Mouse (Mus musculus): ENCODE measurements at regions not wholly inside any gene's neighbourhood (a gene's known extent, or its start where the extent isn't known, plus 50 kb on each side); places are given as distances from the start of the nearest gene placed in this dataset.
A peak's percentile ranks its signal among the peaks of the same experiment; 100 is the strongest.

- Histone ChIP-seq H3K27ac (no peak overlapping the region), H3K9me3 (ENCODE audit: low read length) (no peaks in the 10 kb centered on the region), H3K4me2 (ENCODE audit: low read depth, low read length) (no peak overlapping the region), H3K4me1 (ENCODE audit: insufficient read depth, low read length) (no peaks in the 10 kb centered on the region), H3K4me3 (ENCODE audit: low read length) (no peak overlapping the region), H3K9ac (replicated peaks; ENCODE audit: low read length) (no peak overlapping the region), H3K27me3 (ENCODE audit: insufficient read depth, low read length) (no peaks in the 10 kb centered on the region; the same call in 1 of the 2 replicates), H3K36me3 (ENCODE audit: insufficient read depth, low read length) (no peaks in the 10 kb centered on the region)
- DNase-seq (ENCODE audit: low spot score) (no peak), ATAC-seq (no peak)
- WGBS, result 90% methylated on average over 3 of the region's 3 CpGs
- no peak for TF ChIP-seq CTCF (IDR thresholded peaks at IDR 0.05; ENCODE audit: low read depth)
Measured at GRCm38 (mm10) chr8:103343891-103344290, 558.4 kb upstream of the Cdh11 start.

DNA sequence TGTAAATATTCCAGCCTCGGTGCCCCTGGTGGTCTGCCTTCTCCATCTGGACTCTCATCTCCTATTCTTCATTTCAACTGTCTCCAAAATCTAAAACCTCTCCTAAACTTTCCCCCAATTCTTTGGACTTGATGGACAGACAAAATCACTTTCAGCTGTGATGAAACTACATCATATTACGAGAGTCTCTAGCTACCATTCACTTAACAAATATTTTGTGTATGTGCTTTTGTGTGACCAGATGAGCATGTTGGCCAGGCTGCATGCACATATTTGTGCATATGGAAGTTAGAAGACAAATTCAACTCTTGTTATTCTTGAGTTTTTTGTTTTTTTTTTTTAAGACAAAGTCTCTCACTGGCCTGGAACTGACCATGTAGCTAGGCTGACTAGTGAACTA lies 559.4 kb upstream of the Cdh11 start:
- no peak overlapping the region for H3K9ac ChIP-seq (replicated peaks; ENCODE audit: low read length)
- 85% methylated on average over 2 of the region's 2 CpGs for WGBS
- ATAC-seq (no peak), DNase-seq (ENCODE audit: low spot score) (no peak)
- H3K27me3 ChIP-seq (ENCODE audit: insufficient read depth, low read length), result no peaks in the 10 kb centered on the region; the same call in 1 of the 2 replicates
- TF ChIP-seq CTCF (IDR thresholded peaks at IDR 0.05; ENCODE audit: low read depth), result no peak
- no peaks in the 10 kb centered on the region for H3K9me3 ChIP-seq (ENCODE audit: low read length)
- no peak overlapping the region for H3K27ac ChIP-seq
- no peak overlapping the region for H3K4me2 ChIP-seq (ENCODE audit: low read depth, low read length)
- H3K4me1 ChIP-seq (ENCODE audit: insufficient read depth, low read length), result no peaks in the 10 kb centered on the region
- H3K36me3 ChIP-seq (ENCODE audit: insufficient read depth, low read length), result no peaks in the 10 kb centered on the region
- no peak overlapping the region for H3K4me3 ChIP-seq (ENCODE audit: low read length)

- DNase-seq (ENCODE audit: low spot score) (no peak), ATAC-seq (no peak)
- Histone ChIP-seq H3K4me2 (ENCODE audit: low read depth, low read length) (no peak overlapping the region), H3K36me3 (ENCODE audit: insufficient read depth, low read length) (no peaks in the 10 kb centered on the region), H3K27me3 (ENCODE audit: insufficient read depth, low read length) (no peaks in the 10 kb centered on the region), H3K9ac (replicated peaks; ENCODE audit: low read length) (no peak overlapping the region), H3K27ac (no peak overlapping the region), H3K9me3 (ENCODE audit: low read length) (no peaks in the 10 kb centered on the region), H3K4me1 (ENCODE audit: insufficient read depth, low read length) (no peaks in the 10 kb centered on the region), H3K4me3 (ENCODE audit: low read length) (no peak overlapping the region)
- TF ChIP-seq CTCF (IDR thresholded peaks at IDR 0.05; ENCODE audit: low read depth), result no peak
- 64% methylated on average over 7 of the region's 7 CpGs for WGBS
Measured at GRCm38 (mm10) chr8:103347158-103347871, 561.9 kb upstream of the Cdh11 start.

- ATAC-seq (peak; percentile 47; the same call in 1 of the 2 replicates), DNase-seq (ENCODE audit: low spot score) (peak; percentile 48)
- H3K27me3 ChIP-seq (ENCODE audit: insufficient read depth, low read length), result no peaks in the 10 kb centered on the region
Measured at GRCm38 (mm10) chr8:103361713-103362112, 576.3 kb upstream of the Cdh11 start.

DNA sequence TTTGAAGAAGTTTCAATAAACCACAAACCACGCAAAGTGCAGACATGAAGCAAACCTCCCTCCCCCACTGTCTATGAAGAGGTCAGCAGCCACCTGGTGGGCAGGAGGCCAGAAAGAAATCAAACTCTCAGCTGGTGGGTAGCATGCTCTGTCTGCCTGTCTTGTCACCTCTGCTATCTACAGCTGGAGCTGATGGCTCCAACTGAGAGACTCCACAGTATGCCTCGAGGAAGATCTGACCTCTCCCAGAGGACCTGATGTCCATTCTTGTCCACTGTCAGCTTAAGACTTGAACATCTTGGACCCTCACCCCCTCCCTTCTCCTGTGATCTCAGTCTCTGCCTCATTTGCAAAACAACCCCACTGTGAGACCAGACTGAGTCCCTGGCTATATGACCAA lies 585.0 kb upstream of the Cdh11 start:
- H3K4me1 ChIP-seq (ENCODE audit: insufficient read depth, low read length), result 0 out of 2 replicates have a peak, but pooled peaks cover 3% of the 10 kb centered on the region
- ATAC-seq (no peak), DNase-seq (ENCODE audit: low spot score) (no peak)
- H3K4me3 ChIP-seq (ENCODE audit: low read length), result no peak overlapping the region
- WGBS, result 31% methylated on average over 2 of the region's 2 CpGs
- no peaks in the 10 kb centered on the region for H3K27me3 ChIP-seq (ENCODE audit: insufficient read depth, low read length)
- no peaks in the 10 kb centered on the region for H3K9me3 ChIP-seq (ENCODE audit: low read length)
- no peak overlapping the region for H3K4me2 ChIP-seq (ENCODE audit: low read depth, low read length)
- TF ChIP-seq CTCF (IDR thresholded peaks at IDR 0.05; ENCODE audit: low read depth), result no peak
- H3K9ac ChIP-seq (replicated peaks; ENCODE audit: low read length), result no peak overlapping the region
- H3K36me3 ChIP-seq (ENCODE audit: insufficient read depth, low read length), result no peaks in the 10 kb centered on the region
- H3K27ac ChIP-seq, result no peak overlapping the region

More at GRCm38 (mm10) chr8:103361713-103362112, 576.3 kb upstream of the Cdh11 start:
- no peak for TF ChIP-seq CTCF (IDR thresholded peaks at IDR 0.05; ENCODE audit: low read depth)
- H3K4me3 ChIP-seq (ENCODE audit: low read length), result no peak overlapping the region
- no peak overlapping the region for H3K9ac ChIP-seq (replicated peaks; ENCODE audit: low read length)
- H3K4me1 ChIP-seq (ENCODE audit: insufficient read depth, low read length), result 0 out of 2 replicates have a peak, but pooled peaks cover 3% of the 10 kb centered on the region
- no peak overlapping the region for H3K27ac ChIP-seq
- WGBS, result 31% methylated on average over 3 of the region's 3 CpGs
- H3K9me3 ChIP-seq (ENCODE audit: low read length), result no peaks in the 10 kb centered on the region
- H3K4me2 ChIP-seq (ENCODE audit: low read depth, low read length), result no peak overlapping the region
- H3K36me3 ChIP-seq (ENCODE audit: insufficient read depth, low read length), result no peaks in the 10 kb centered on the region

- Histone ChIP-seq H3K4me3 (ENCODE audit: low read length) (no peak overlapping the region), H3K4me1 (ENCODE audit: insufficient read depth, low read length) (no peaks in the 10 kb centered on the region), H3K9me3 (ENCODE audit: low read length) (no peaks in the 10 kb centered on the region), H3K27me3 (ENCODE audit: insufficient read depth, low read length) (no peaks in the 10 kb centered on the region), H3K27ac (no peak overlapping the region), H3K9ac (replicated peaks; ENCODE audit: low read length) (no peak overlapping the region), H3K36me3 (ENCODE audit: insufficient read depth, low read length) (no peaks in the 10 kb centered on the region), H3K4me2 (ENCODE audit: low read depth, low read length) (no peak overlapping the region)
- ATAC-seq, result no peak
- no peak for TF ChIP-seq CTCF (IDR thresholded peaks at IDR 0.05; ENCODE audit: low read depth)
- DNase-seq (ENCODE audit: low spot score), result no peak
- 71% methylated on average over 1 of the region's 1 CpGs for WGBS
Measured at GRCm38 (mm10) chr8:103373007-103373406, 587.6 kb upstream of the Cdh11 start.

DNA sequence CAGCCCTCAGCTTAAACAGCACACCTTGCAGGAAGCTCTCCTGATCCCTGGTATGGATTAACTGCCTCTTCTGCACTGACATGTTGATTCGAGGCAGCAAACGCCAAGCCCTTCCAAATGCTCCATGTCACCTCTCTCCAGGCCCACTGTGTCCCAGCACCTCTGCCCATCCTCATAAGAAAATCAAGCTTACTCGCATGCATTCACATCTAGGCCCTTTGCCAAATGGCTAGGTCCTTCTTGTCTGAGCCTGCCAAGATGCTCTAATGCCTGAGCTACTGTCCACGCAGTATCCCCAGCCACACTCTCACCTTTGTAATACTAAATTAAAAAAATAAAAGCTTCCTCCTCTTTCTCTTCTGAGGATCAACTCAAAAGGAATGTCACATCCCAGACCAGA lies 588.7 kb upstream of the Cdh11 start:
- H3K4me3 ChIP-seq (ENCODE audit: low read length), result no peak overlapping the region
- no peaks in the 10 kb centered on the region for H3K36me3 ChIP-seq (ENCODE audit: insufficient read depth, low read length)
- no peak for TF ChIP-seq CTCF (IDR thresholded peaks at IDR 0.05; ENCODE audit: low read depth)
- no peaks in the 10 kb centered on the region for H3K9me3 ChIP-seq (ENCODE audit: low read length)
- no peaks in the 10 kb centered on the region for H3K4me1 ChIP-seq (ENCODE audit: insufficient read depth, low read length)
- no peak; the same call in 1 of the 2 replicates for ATAC-seq
- no peaks in the 10 kb centered on the region for H3K27me3 ChIP-seq (ENCODE audit: insufficient read depth, low read length)
- no peak overlapping the region for H3K27ac ChIP-seq
- peak; percentile 70 for DNase-seq (ENCODE audit: low spot score)
- WGBS, result 40% methylated on average over 4 of the region's 4 CpGs
- H3K9ac ChIP-seq (replicated peaks; ENCODE audit: low read length), result no peak overlapping the region
- no peak overlapping the region for H3K4me2 ChIP-seq (ENCODE audit: low read depth, low read length)

All from hindbrain, postnatal 0 days (tissue).